Mouse (Mus musculus): Measurements from ENCODE around the gene Itgb1bp1. TPM values are rescaled to one million over a fixed set of nuclear protein-coding genes. Genes with fewer than 3 reads are reported as not detected.

Gene Itgb1bp1
- 41.3 and 53.9 TPM in 2 replicates for polyA plus RNA-seq (2021; fragmentation: Nextera tagmentation)
- long read RNA-seq, experiment 1, transcript Itgb1bp1-202 (6 exons, 801 nt), result minor isoform, 10 of 136 reads
- long read RNA-seq, experiment 1, transcript Itgb1bp1-201 (7 exons, 1,921 nt), result major isoform, 57 of 136 reads
- long read RNA-seq, experiment 1, transcript Itgb1bp1-206 (7 exons, 1,701 nt), result minor isoform, 47 of 136 reads
- long read RNA-seq, experiment 1, partial matches to known transcripts, result 7 of 136 reads
- long read RNA-seq, experiment 1, other reads (novel, unspliced or antisense), result 15 of 136 reads
- long read RNA-seq, experiment 2, transcript Itgb1bp1-206 (7 exons, 1,701 nt), result minor isoform, 16 of 59 reads
- long read RNA-seq, experiment 2, transcript Itgb1bp1-201 (7 exons, 1,921 nt), result major isoform, 28 of 59 reads
- long read RNA-seq, experiment 2, partial matches to known transcripts, result 4 of 59 reads
- long read RNA-seq, experiment 2, other reads (novel, unspliced or antisense), result 10 of 59 reads

GRCm38 (mm10) chr12:21286243-21286622 is at the start of gene Itgb1bp1:
TSS of gene Itgb1bp1 (minus strand) at chr12:21286284.

GRCm38 (mm10) chr12:21315923-21316868 is 30.1 kb upstream of the Itgb1bp1 start, which contains the start of gene Iah1:
TSS of gene Iah1 (plus strand) at chr12:21316389.

GRCm38 (mm10) chr12:21284761-21285441 is 1.2 kb downstream of the Itgb1bp1 start, which contains the start of gene Cpsf3:
TSS of gene Cpsf3 (plus strand) at chr12:21285391.

Other genes with a start within 250 kb of the Itgb1bp1 start
- gene Cpsf3, start 893 bp downstream of the Itgb1bp1 start, polyA plus RNA-seq (2021; fragmentation: Nextera tagmentation), result 35.2 and 41.2 TPM in 2 replicates
- 27.9 and 35.9 TPM in 2 replicates for gene Iah1, start 30.1 kb upstream of the Itgb1bp1 start, polyA plus RNA-seq (2021; fragmentation: Nextera tagmentation)
- gene Adam17, start 87.3 kb upstream of the Itgb1bp1 start, polyA plus RNA-seq (2021; fragmentation: Nextera tagmentation), result 3.3 and 4.6 TPM in 2 replicates
- 438 and 539 TPM in 2 replicates for gene Ywhaq, start 131.4 kb upstream of the Itgb1bp1 start, polyA plus RNA-seq (2021; fragmentation: Nextera tagmentation)

Data from left cerebral cortex, adult 6 months (tissue).